Mouse (Mus musculus): ENCODE results near the gene Adprh. TPM values are rescaled to one million over a fixed set of nuclear protein-coding genes. Genes with fewer than 3 reads are reported as not detected.
"Not testable (repeated sequence)": the region's sequence is repeated elsewhere in the genome, so short reads cannot be mapped to it uniquely, and the experiment has no call there.

The Adprh gene
- polyA plus RNA-seq (2012; ENCODE audit: insufficient read depth, insufficient read length, missing spikeins): 32.8 and 38.1 TPM in 2 replicates

- peak within 1 kb of the TSS; percentile 84 for H3K27ac ChIP-seq (ENCODE audit: insufficient read depth, low read depth, low read length)
- TF ChIP-seq CTCF (IDR thresholded peaks at IDR 0.05; ENCODE audit: low read depth, low read length): no peak
- no peak for TF ChIP-seq POLR2A (IDR thresholded peaks at IDR 0.05; ENCODE audit: borderline replicate concordance, low read depth, low read length)
- H3K4me3 ChIP-seq (ENCODE audit: insufficient read depth, low read length): peak within 1 kb of the TSS; percentile 86
Observed at GRCm38 (mm10) chr16:38452442-38453202, at the start of gene Adprh. Gene Adprh (minus strand): TSS chr16:38452703.

GRCm38 (mm10) chr16:38496604-38497140 lies 44.2 kb upstream of the Adprh start:
- TF ChIP-seq CTCF (IDR thresholded peaks at IDR 0.05; ENCODE audit: low read depth, low read length): no peak
- no peak for TF ChIP-seq POLR2A (IDR thresholded peaks at IDR 0.05; ENCODE audit: borderline replicate concordance, low read depth, low read length)
- no peak overlapping the region for H3K27ac ChIP-seq (ENCODE audit: insufficient read depth, low read depth, low read length)

More at GRCm38 (mm10) chr16:38452442-38453202, at the start of gene Adprh:
- H3K4me1 ChIP-seq (ENCODE audit: control insufficient read depth, insufficient read depth, low read length): peaks cover 23% of the 10 kb centered on the region

GRCm38 (mm10) chr16:38493890-38494289 lies 41.4 kb upstream of the Adprh start:
- no peak overlapping the region for H3K27ac ChIP-seq (ENCODE audit: insufficient read depth, low read depth, low read length)
- no peak for TF ChIP-seq POLR2A (IDR thresholded peaks at IDR 0.05; ENCODE audit: borderline replicate concordance, low read depth, low read length)
- TF ChIP-seq CTCF (IDR thresholded peaks at IDR 0.05; ENCODE audit: low read depth, low read length): no peak
- H3K4me1 ChIP-seq (ENCODE audit: control insufficient read depth, insufficient read depth, low read length): no peaks in the 10 kb centered on the region
- H3K4me3 ChIP-seq (ENCODE audit: insufficient read depth, low read length): no peak overlapping the region

More at GRCm38 (mm10) chr16:38496604-38497140, 44.2 kb upstream of the Adprh start:
- Histone ChIP-seq H3K4me3 (ENCODE audit: insufficient read depth, low read length) (no peak overlapping the region), H3K4me1 (ENCODE audit: control insufficient read depth, insufficient read depth, low read length) (no peaks in the 10 kb centered on the region)

DNA sequence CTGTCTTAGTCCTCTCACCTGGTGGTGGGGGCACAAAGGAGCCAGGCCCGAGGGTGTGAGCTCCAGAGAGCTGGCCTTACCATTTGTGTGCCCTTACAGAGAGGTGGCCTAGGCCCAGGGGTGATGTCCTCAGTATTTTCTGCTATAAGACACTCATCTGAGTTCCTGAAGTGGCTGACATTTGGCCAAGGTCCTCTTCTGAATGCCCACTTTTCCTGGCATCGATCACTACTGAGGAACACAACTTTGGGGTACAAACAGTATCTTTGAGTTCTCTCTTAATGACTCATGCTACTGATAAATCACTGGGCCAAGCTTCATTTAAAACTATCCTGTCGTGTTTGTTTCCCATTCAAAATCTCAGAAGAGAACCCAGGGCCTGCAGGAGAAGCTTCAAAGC lies 40.0 kb upstream of the Adprh start:
- TF ChIP-seq CTCF (IDR thresholded peaks at IDR 0.05; ENCODE audit: low read depth, low read length): no peak
- TF ChIP-seq POLR2A (IDR thresholded peaks at IDR 0.05; ENCODE audit: borderline replicate concordance, low read depth, low read length): no peak
- H3K4me3 ChIP-seq (ENCODE audit: insufficient read depth, low read length): no peak overlapping the region
- no peaks in the 10 kb centered on the region for H3K4me1 ChIP-seq (ENCODE audit: control insufficient read depth, insufficient read depth, low read length)
- no peak overlapping the region for H3K27ac ChIP-seq (ENCODE audit: insufficient read depth, low read depth, low read length)

DNA sequence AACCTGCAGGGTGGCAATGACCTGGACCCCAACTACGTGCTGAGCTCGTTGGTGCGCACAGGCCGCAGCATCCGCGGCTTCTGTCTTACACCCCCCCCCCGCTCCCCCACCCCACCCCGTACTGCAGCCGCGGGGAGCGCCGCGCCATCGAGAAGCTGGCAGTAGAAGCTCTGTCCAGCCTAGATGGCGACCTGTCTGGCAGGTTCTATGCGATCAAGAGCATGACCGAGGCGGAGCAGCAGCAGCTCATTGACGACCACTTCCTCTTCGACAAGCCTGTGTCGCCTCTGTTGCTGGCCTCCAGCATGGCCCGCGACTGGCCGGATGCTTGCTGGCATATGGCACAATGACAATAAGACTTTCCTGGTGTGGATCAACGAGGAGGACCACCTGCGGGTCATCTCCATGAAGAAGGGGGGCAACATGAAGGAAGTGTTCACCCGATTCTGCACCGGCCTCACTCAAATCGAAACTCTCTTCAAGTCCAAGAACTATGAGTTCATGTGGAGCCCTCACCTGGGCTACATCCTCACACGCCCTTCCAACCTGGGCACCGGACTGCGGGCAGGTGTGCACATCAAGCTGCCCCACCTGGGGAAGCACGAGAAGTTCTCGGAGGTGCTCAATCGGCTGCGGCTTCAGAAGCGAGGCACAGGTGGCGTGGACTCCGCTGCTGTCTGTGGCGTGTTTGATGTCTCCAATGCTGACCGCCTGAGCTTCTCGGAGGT lies 31.2 kb upstream of the Adprh start:
- no peak overlapping the region for H3K4me3 ChIP-seq (ENCODE audit: insufficient read depth, low read length)
- H3K27ac ChIP-seq (ENCODE audit: insufficient read depth, low read depth, low read length): no peak overlapping the region
- TF ChIP-seq CTCF (IDR thresholded peaks at IDR 0.05; ENCODE audit: low read depth, low read length): no peak
- TF ChIP-seq POLR2A (IDR thresholded peaks at IDR 0.05; ENCODE audit: borderline replicate concordance, low read depth, low read length): no peak

DNA sequence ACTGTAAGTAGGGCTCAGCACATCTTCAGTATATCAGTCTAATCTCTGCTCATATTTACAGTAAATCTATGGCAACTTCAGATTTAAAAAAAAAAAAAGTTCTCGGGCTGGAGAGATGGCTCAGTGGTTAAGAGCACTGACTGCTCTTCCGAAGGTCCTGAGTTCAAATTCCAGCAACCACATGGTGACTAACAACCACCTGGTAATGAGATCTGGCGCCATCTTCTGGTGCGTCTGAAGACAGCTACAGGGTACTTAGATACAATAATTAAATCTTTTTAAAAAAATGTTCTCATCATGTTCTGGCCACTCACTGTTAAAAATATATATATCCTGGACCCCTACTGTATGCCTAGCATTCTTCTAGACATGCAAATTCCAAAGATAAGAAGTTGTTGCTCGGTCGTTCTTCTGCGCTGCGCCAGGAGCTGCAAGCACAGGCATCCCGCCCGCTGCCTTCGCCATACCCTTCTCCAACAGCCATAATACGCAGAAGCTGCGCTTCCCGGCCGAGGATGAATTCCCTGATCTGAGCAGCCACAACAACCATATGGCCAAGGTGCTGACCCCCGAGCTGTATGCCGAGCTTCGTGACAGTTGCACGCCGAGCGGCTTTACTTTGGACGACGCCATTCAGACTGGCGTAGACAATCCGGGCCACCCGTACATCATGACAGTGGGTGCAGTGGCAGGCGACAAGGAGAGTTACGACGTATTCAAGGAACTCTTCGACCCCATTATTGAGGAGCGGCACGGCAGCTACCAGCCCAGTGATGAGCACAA lies 30.5 kb upstream of the Adprh start:
- no peak overlapping the region for H3K4me3 ChIP-seq (ENCODE audit: insufficient read depth, low read length)
- no peaks in the 10 kb centered on the region for H3K4me1 ChIP-seq (ENCODE audit: control insufficient read depth, insufficient read depth, low read length)
- TF ChIP-seq CTCF (IDR thresholded peaks at IDR 0.05; ENCODE audit: low read depth, low read length): peak; percentile 21; the same call in 1 of the 2 replicates
- no peak for TF ChIP-seq POLR2A (IDR thresholded peaks at IDR 0.05; ENCODE audit: borderline replicate concordance, low read depth, low read length)
- H3K27ac ChIP-seq (ENCODE audit: insufficient read depth, low read depth, low read length): no peak overlapping the region

More for the DNA sequence above, 31.2 kb upstream of the Adprh start:
- H3K4me1 ChIP-seq (ENCODE audit: control insufficient read depth, insufficient read depth, low read length): no peaks in the 10 kb centered on the region

DNA sequence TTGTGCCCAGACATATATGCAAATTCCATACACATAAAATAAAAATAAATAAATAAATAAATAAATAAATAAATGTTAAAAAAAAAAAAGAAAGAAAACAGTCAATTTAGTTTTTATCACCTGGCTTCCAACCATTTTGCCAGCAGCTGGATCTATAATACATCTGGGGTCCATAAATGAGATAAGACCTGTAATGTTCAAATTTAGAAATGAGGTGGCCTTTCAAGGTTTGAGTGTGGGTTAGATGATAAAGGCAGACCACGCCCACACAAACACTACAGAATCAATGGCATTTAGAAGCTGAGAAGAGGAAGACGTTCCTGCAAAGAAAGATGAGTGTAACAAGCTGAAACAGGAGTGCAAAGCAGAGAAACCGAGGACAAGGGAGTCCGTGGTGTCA lies 28.8 kb upstream of the Adprh start:
- Histone ChIP-seq H3K4me1 (ENCODE audit: control insufficient read depth, insufficient read depth, low read length) (peaks cover 8% of the 10 kb centered on the region; the same call in 1 of the 2 replicates), H3K27ac (ENCODE audit: insufficient read depth, low read depth, low read length) (no peak overlapping the region), H3K4me3 (ENCODE audit: insufficient read depth, low read length) (no peak overlapping the region)
- TF ChIP-seq POLR2A (IDR thresholded peaks at IDR 0.05; ENCODE audit: borderline replicate concordance, low read depth, low read length): no peak
- TF ChIP-seq CTCF (IDR thresholded peaks at IDR 0.05; ENCODE audit: low read depth, low read length): no peak

DNA sequence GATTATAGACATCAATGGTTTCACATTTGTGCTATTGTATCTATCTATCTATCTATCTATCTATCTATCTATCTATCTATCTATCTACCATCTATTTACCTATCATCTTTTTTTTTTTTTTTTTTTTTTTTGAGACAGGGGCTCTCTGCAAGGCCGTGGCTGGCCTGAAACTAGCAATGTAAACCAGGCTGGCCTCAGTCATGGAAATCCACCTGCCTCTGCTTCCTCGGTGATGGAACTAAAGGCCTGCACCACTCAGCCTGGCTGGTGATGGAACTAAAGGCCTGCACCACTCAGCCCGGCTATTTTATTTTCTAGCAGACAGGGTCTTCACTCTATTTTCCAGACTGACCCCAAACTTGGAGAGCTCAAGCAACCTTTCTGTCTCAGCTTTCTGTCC lies 25.8 kb upstream of the Adprh start:
- Histone ChIP-seq H3K4me1 (ENCODE audit: control insufficient read depth, insufficient read depth, low read length) (peaks cover 14% of the 10 kb centered on the region), H3K27ac (ENCODE audit: insufficient read depth, low read depth, low read length) (no peak overlapping the region), H3K4me3 (ENCODE audit: insufficient read depth, low read length) (no peak overlapping the region)
- TF ChIP-seq CTCF (IDR thresholded peaks at IDR 0.05; ENCODE audit: low read depth, low read length) (no peak), POLR2A (IDR thresholded peaks at IDR 0.05; ENCODE audit: borderline replicate concordance, low read depth, low read length) (no peak)

DNA sequence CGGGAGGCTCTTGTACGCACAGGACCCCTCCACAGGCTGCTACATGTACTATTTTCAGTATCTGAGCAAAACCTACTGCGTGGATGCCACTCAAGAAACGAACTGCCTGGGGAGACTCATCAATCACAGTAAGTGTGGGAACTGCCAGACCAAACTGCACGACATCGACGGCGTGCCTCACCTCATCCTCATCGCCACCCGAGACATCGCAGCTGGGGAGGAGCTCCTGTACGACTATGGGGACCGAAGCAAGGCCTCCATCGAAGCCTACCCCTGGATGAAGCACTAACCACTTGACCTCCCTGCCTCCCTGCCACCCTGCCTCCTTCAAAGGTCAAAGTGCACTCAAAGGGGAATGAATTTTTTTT lies 24.7 kb upstream of the Adprh start:
- not testable (repeated sequence) for H3K4me3 ChIP-seq (ENCODE audit: insufficient read depth, low read length); H3K27ac ChIP-seq (ENCODE audit: insufficient read depth, low read depth, low read length)
- H3K4me1 ChIP-seq (ENCODE audit: control insufficient read depth, insufficient read depth, low read length): peaks cover 14% of the 10 kb centered on the region
